ENCODE assay signal across 13 mouse cellular contexts in genomic region chr1:40950641-40951040, GRCm38 (mm10).
"Had no signal": no experiment of that assay in that cellular context is flagged by ENCODE, and none has a peak within 500 bp of the region (broad histone marks: within the 10 kb centered on the region; RNA-seq: fewer than 3 reads in every experiment).

No protein-coding gene starts in this region.

- H3K4me3 ChIP-seq: limb, embryonic 13.5 days; midbrain, embryonic 10.5 days; myocyte; neural tube, embryonic 15.5 days had no signal

- DNase-seq: kidney, adult 9 months; kidney, postnatal 36 days; lung, adult 18-20 months; lung, postnatal 4 days; midbrain, embryonic 14.5 days; spleen, adult 18-20 months; thymus, postnatal 4 days had no signal

- H3K27ac ChIP-seq: kidney, postnatal 0 days; limb, embryonic 13.5 days; liver, embryonic 14.5 days; midbrain, embryonic 10.5 days; neural tube, embryonic 15.5 days had no signal
